Mouse (Mus musculus) cerebellum, postnatal 14 days (tissue): ENCODE measurements around the gene Olfr819.
"Not testable (repeated sequence)": the region's sequence is repeated elsewhere in the genome, so short reads cannot be mapped to it uniquely, and the experiment has no call there.

ENCODE experiments used
- DNase-seq, 2 experiments: peaks; one replicate each; pipeline ENCODE4 v3.0.0; 2021; ENCODE audit warnings: mixed read lengths in 2 of 2

Gene Olfr819

DNA sequence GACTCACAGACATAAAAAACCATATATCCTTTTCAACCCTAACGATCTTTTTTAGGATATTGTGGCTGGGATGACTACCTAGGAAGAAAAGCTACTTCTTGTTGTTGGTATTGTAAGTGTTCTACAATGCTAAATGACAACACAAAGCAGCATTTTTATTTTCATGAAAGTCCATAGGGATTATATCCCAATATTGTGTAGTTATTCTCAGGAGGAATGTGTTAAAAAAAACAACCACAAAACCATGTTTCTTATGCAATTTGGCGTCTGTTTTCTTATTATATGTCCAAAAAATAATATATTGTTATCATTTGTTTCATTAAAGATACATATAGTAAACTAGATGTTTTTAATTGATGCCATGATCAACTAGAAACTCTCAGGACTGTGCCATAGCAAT is at the start of gene Olfr819:
Gene Olfr819, minus strand, starts transcription at position 101 of the 400 bp plus-strand sequence.
- DNase-seq = not testable (repeated sequence)

DNA sequence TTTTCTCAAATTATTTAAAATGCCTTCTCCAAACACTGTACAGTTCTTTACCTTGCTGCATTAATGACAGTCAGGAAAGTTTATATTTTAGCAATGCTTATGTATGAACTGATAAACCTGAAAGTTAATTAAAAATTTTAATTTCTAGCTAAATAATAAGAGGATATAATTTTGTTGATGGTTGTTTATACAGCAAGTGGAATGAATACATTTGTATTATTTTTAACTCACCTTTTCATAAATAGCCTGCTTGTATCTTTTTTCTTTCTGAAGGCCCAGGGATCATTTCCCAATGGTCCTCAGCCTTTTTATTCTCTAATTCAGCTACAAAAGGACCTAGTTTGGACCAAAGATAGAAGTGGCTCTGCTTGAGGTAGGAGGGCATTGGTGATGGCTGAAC is 45.3 kb upstream of the Olfr819 start, which contains the start of gene Olfr820:
Gene Olfr820, plus strand, starts transcription at position 301 of the 400 bp plus-strand sequence.
- no peak for DNase-seq

DNA sequence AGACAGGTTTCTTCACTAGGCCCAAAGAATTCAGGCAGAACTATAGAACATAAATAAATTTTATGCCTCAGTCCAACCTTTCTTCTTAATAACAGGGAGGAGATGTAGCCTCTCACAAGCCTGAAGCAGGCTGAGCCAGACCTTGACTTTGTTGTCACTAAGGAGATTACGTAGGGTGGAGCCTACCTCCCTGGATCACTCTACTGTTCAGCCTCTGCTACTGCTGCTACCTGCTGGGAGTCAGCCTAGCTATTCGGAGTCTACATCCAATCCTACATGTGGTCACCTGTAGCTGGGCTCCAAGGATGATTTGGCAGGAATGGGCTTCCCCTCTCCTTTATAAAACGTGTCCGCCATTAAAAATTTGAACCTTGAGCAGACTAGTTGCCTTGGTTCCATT is 38.3 kb upstream of the Olfr819 start:
- DNase-seq = not testable (repeated sequence)

DNA sequence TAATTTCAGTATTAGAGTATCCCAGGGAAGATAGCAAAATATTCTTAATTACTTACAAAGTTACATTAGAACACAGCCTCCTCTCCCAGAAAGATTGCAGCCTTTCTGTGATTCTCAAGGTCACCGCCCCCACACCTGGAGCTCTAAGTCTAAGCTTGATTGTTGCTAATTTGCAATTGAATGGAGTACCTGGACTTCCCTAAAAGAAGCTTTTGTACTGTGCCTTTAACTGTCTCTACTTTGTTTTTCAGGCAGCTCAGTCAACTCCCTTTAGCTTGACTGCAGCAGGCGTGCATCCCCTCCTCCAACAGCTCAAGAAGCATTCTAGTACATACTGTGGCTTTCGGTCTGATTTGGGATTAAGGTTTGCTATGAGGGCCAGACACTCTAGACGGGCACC is 37.0 kb upstream of the Olfr819 start:
- not testable (repeated sequence) for DNase-seq

DNA sequence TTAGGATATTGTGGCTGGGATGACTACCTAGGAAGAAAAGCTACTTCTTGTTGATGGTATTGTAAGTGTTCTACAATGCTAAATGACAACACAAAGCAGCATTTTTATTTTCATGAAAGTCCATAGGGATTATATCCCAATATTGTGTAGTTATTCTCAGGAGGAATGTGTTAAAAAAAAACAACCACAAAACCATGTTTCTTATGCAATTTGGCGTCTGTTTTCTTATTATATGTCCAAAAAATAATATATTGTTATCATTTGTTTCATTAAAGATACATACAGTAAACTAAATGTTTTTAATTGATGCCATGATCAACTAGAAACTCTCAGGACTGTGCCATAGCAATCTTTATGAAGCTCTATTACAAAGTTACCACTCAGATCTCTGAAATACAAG is 17.9 kb upstream of the Olfr819 start, which contains the start of gene Gm10310:
Gene Gm10310, minus strand, starts transcription at position 101 of the 400 bp plus-strand sequence.
- DNase-seq = not testable (repeated sequence)

DNA sequence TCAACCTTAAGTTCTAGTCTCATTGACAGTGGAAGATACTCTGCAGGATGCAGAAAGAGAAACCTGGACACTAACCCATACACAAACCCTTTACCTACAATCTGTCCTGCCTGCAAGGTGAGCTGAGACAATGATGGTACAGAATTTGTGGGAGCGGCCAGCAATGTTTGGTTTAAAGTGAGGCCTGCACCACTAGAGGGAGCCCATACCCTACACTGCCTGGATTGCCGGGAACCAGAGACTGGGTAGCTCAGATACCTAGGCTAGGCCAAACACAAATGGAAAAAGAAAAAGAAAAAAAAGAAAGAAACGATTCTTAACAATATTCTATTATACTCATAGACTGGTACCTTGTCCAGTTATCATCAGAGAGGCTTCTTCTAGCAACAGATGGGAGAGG is 14.8 kb upstream of the Olfr819 start:
- DNase-seq = not testable (repeated sequence)

DNA sequence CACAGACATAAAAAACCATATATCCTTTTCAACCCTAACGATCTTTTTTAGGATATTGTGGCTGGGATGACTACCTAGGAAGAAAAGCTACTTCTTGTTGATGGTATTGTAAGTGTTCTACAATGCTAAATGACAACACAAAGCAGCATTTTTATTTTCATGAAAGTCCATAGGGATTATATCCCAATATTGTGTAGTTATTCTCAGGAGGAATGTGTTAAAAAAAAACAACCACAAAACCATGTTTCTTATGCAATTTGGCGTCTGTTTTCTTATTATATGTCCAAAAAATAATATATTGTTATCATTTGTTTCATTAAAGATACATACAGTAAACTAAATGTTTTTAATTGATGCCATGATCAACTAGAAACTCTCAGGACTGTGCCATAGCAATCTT is 9.0 kb upstream of the Olfr819 start, which contains the start of gene Olfr247:
Gene Olfr247, minus strand, starts transcription at position 101 of the 400 bp plus-strand sequence.
- not testable (repeated sequence) for DNase-seq

DNA sequence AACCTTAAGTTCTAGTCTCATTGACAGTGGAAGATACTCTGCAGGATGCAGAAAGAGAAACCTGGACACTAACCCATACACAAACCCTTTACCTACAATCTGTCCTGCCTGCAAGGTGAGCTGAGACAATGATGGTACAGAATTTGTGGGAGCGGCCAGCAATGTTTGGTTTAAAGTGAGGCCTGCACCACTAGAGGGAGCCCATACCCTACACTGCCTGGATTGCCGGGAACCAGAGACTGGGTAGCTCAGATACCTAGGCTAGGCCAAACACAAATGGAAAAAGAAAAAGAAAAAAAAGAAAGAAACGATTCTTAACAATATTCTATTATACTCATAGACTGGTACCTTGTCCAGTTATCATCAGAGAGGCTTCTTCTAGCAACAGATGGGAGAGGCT is 5.9 kb upstream of the Olfr819 start:
- DNase-seq = not testable (repeated sequence)

DNA sequence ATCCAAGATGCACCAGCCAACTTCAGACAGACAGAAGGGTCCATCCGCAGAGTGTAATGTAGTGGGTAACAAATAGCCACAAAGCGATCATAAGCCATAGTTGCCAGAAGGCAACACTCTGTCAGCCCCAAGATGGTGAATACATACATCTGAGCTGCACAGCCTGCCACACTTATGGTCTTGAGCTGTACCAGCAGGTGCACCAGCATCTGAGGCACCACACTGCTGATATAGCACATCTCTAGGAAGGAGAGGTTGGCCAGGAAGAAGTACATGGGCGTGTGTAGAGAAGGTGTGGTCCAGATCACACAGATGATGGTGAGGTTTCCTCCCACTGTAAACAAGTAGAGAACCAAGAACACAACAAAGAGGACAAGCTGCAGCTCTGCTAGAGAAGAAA is 834 bp downstream of the Olfr819 start:
- not testable (repeated sequence) for DNase-seq

DNA sequence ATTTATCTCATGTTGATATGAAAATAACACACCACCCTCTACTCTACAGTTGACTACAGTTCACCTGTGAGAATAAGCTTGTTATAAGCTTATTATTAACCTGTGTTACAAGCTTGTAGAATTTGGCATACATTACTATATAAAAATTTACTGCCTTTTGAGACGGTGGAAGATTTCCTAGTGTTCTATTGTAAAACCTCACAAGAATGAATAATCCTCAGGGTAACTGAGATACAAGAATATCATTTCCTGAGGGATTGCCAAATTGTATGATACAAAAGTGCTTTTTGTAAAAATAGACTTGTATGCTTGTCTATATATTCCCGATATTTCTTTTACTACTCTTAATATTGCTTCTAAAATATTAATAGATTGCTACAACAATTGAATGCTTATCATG is 18.1 kb downstream of the Olfr819 start, which contains the start of gene Olfr818:
Gene Olfr818, minus strand, starts transcription at position 101 of the 400 bp plus-strand sequence.
- no peak for DNase-seq

DNA sequence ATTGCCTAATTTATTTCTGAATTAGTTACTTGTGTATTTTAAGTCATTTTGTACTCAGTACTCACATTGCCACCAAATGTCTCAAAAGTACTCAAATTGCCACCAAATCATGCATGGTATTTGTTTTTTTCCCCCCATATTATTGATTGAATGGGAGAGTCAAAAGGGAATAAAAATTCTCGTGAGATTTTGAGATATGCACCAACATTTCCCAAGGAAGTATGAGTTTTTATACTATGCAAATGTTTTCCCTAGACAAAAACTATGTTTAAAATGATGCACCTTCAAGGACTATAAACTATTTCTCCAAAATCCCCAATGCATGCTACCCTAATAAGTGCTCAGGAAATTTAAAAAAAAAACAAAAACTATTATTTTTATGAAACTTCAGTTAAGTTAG is 51.6 kb downstream of the Olfr819 start, which contains the start of gene Olfr816:
Gene Olfr816, minus strand, starts transcription at position 101 of the 400 bp plus-strand sequence.
- no peak for DNase-seq
